Mouse (Mus musculus) intestine, embryonic 14.5 days (tissue): ENCODE data around the gene Mrvi1. TPM values are rescaled to one million over a fixed set of nuclear protein-coding genes. Genes with fewer than 3 reads are reported as not detected.
"Not testable (repeated sequence)": the region's sequence is repeated elsewhere in the genome, so short reads cannot be mapped to it uniquely, and the experiment has no call there.

Experiments used
- ATAC-seq: fragments of 200-750 bp; cut with Nextera tagmentation; replicated peaks from 2 replicates; pipeline ENCODE4 v1.8.0; 2017; ENCODE audit warnings: low read depth, moderate number of reproducible peaks, moderate TSS enrichment, moderate library complexity; ENCODE audit not compliant: low FRiP score, low TSS enrichment
- DNase-seq: peaks from one replicate; pipeline ENCODE4 v3.0.0-alpha.2; 2018; ENCODE audit warnings: low spot score
- H3K27ac ChIP-seq: fragments of 300-500 bp; sonication (generic); 2 replicates; pipeline ENCODE4 v1.5.1; 2014; ENCODE audit warnings: low read depth, mild to moderate bottlenecking, control low read depth
- H3K27me3 ChIP-seq: fragments of 300-500 bp; sonication (generic); replicated peaks from 2 replicates; pipeline ENCODE4 v1.6.1; 2014; ENCODE audit warnings: low read length, control low read depth; ENCODE audit not compliant: control insufficient read depth, insufficient read depth
- H3K36me3 ChIP-seq: fragments of 300-500 bp; sonication (generic); 2 replicates; pipeline ENCODE4 v1.6.1; 2014; ENCODE audit warnings: low read length, control low read depth; ENCODE audit not compliant: control insufficient read depth, insufficient read depth
- H3K4me1 ChIP-seq: fragments of 300-500 bp; sonication (generic); replicated peaks from 2 replicates; pipeline ENCODE4 v1.6.1; 2014; ENCODE audit warnings: low read length, control low read depth, mixed read lengths; ENCODE audit not compliant: control insufficient read depth, insufficient read depth
- H3K4me2 ChIP-seq: fragments of 300-500 bp; sonication (generic); 2 replicates; pipeline ENCODE4 v1.6.1; 2014; ENCODE audit warnings: low read length
- H3K4me3 ChIP-seq: fragments of 300-500 bp; sonication (generic); 2 replicates; pipeline ENCODE4 v1.5.1; 2014; ENCODE audit warnings: low read depth, low read length, control low read depth, mixed read lengths
- H3K9ac ChIP-seq: fragments of 300-500 bp; sonication (generic); 2 replicates; pipeline ENCODE4 v1.6.1; 2014; ENCODE audit warnings: mild to moderate bottlenecking, low read length
- H3K9me3 ChIP-seq: fragments of 300-500 bp; sonication (generic); 2 replicates; pipeline ENCODE4 v1.6.1; 2016; ENCODE audit warnings: low read length, control low read depth; ENCODE audit not compliant: control insufficient read depth
- WGBS: fragments of 180-500 bp; shearing (Covaris S2); extraction: QIAGEN DNeasy Blood & Tissue Kit; methylation state at CpG from one replicate; pipeline ENCODE4 v1.1.7; 2014; 5-methylcytosine and 5-hydroxymethylcytosine counted together
- polyA plus RNA-seq: library from polyadenylated mRNA; unstranded; fragments of >200 nt; fragmentation: Nextera tagmentation; extraction: Ambion mirVana; gene quantifications from 2 replicates; pipeline ENCODE4 v1.2.1, GENCODE M21; 2014

The Mrvi1 gene
- polyA plus RNA-seq, 1 experiment from 2014 or later = 33.1 TPM

- ATAC-seq = 0 out of 2 replicates have a peak, but pooled peaks have one; percentile 52
- Histone ChIP-seq H3K4me2 (no peak overlapping the region), H3K9ac (no peak overlapping the region), H3K27ac (no peak overlapping the region), H3K27me3 (no peaks in the 10 kb centered on the region), H3K4me3 (no peak overlapping the region), H3K36me3 (peaks cover 9% of the 10 kb centered on the region; the same call in 1 of the 2 replicates), H3K4me1 (peaks cover 9% of the 10 kb centered on the region), H3K9me3 (no peaks in the 10 kb centered on the region)
- DNase-seq = no peak
- WGBS = 55% methylated on average over 3 of the region's 3 CpGs
Observed at GRCm38 (mm10) chr7:110914531-110914930, 67.7 kb downstream of the Mrvi1 start.

GRCm38 (mm10) chr7:110913754-110914153, 68.5 kb downstream of the Mrvi1 start:
- Histone ChIP-seq H3K27ac (no peak overlapping the region), H3K27me3 (no peaks in the 10 kb centered on the region), H3K9ac (no peak overlapping the region), H3K4me2 (no peak overlapping the region), H3K4me3 (no peak overlapping the region), H3K9me3 (no peaks in the 10 kb centered on the region), H3K36me3 (peaks cover 9% of the 10 kb centered on the region; the same call in 1 of the 2 replicates), H3K4me1 (peaks cover 8% of the 10 kb centered on the region)
- ATAC-seq = no peak
- 94% methylated on average over 4 of the region's 4 CpGs for WGBS
- DNase-seq = no peak

GRCm38 (mm10) chr7:110908209-110909144, 73.8 kb downstream of the Mrvi1 start:
- H3K27ac ChIP-seq = no peak overlapping the region
- no peaks in the 10 kb centered on the region for H3K9me3 ChIP-seq
- no peaks in the 10 kb centered on the region for H3K27me3 ChIP-seq
- H3K4me2 ChIP-seq = no peak overlapping the region
- ATAC-seq (no peak), DNase-seq (no peak)
- 76% methylated on average over 8 of the region's 8 CpGs for WGBS
- no peak overlapping the region for H3K4me3 ChIP-seq
- H3K36me3 ChIP-seq = peaks cover 31% of the 10 kb centered on the region
- no peak overlapping the region for H3K9ac ChIP-seq
- H3K4me1 ChIP-seq = no peaks in the 10 kb centered on the region

GRCm38 (mm10) chr7:110906566-110906965, 75.7 kb downstream of the Mrvi1 start:
- Histone ChIP-seq H3K9ac (no peak overlapping the region), H3K9me3 (no peaks in the 10 kb centered on the region), H3K27ac (no peak overlapping the region), H3K27me3 (no peaks in the 10 kb centered on the region), H3K4me3 (no peak overlapping the region), H3K36me3 (peaks cover 43% of the 10 kb centered on the region), H3K4me1 (no peaks in the 10 kb centered on the region), H3K4me2 (no peak overlapping the region)
- ATAC-seq (no peak), DNase-seq (no peak)
- WGBS = 73% methylated on average over 2 of the region's 2 CpGs

- no peak for DNase-seq
- Histone ChIP-seq H3K4me2 (no peak overlapping the region), H3K9ac (no peak overlapping the region), H3K36me3 (peaks cover 61% of the 10 kb centered on the region), H3K27ac (no peak overlapping the region), H3K9me3 (no peaks in the 10 kb centered on the region), H3K4me1 (no peaks in the 10 kb centered on the region), H3K27me3 (no peaks in the 10 kb centered on the region), H3K4me3 (no peak overlapping the region)
- 64% methylated on average over 7 of the region's 7 CpGs for WGBS
- no peak for ATAC-seq
Observed at GRCm38 (mm10) chr7:110903226-110903625, 79.0 kb downstream of the Mrvi1 start.

- no peak overlapping the region for H3K9ac ChIP-seq
- no peak for ATAC-seq
- H3K4me1 ChIP-seq = peaks cover 25% of the 10 kb centered on the region
- no peak overlapping the region for H3K4me3 ChIP-seq
- H3K27me3 ChIP-seq = no peaks in the 10 kb centered on the region
- no peak for DNase-seq
- WGBS = 89% methylated on average over 8 of the region's 8 CpGs
- no peak overlapping the region for H3K27ac ChIP-seq
- H3K36me3 ChIP-seq = peaks cover 31% of the 10 kb centered on the region
- no peaks in the 10 kb centered on the region for H3K9me3 ChIP-seq
- no peak overlapping the region for H3K4me2 ChIP-seq
Observed at GRCm38 (mm10) chr7:110897202-110897601, 85.1 kb downstream of the Mrvi1 start.

GRCm38 (mm10) chr7:110896453-110896852, 85.8 kb downstream of the Mrvi1 start:
- no peak for DNase-seq
- Histone ChIP-seq H3K9me3 (no peaks in the 10 kb centered on the region), H3K9ac (no peak overlapping the region), H3K27me3 (no peaks in the 10 kb centered on the region), H3K27ac (no peak overlapping the region), H3K4me3 (no peak overlapping the region), H3K4me2 (no peak overlapping the region), H3K4me1 (peaks cover 25% of the 10 kb centered on the region), H3K36me3 (peaks cover 24% of the 10 kb centered on the region)
- WGBS = 91% methylated on average over 7 of the region's 7 CpGs
- no peak for ATAC-seq

GRCm38 (mm10) chr7:110895772-110896171, 86.5 kb downstream of the Mrvi1 start:
- 86% methylated on average over 10 of the region's 10 CpGs for whole genome bisulfite sequencing
- DNase-seq, H3K27me3 ChIP-seq, H3K9ac ChIP-seq, ATAC-seq, H3K9me3 ChIP-seq, H3K4me3 ChIP-seq, H3K4me2 ChIP-seq, H3K27ac ChIP-seq: not testable (repeated sequence)
- peaks cover 29% of the 10 kb centered on the region for H3K4me1 ChIP-seq
- peaks cover 20% of the 10 kb centered on the region for H3K36me3 ChIP-seq

GRCm38 (mm10) chr7:110894673-110895072, 87.6 kb downstream of the Mrvi1 start:
- 65% methylated on average over 9 of the region's 9 CpGs for WGBS
- H3K4me1 ChIP-seq = peaks cover 29% of the 10 kb centered on the region
- no peak for ATAC-seq
- H3K27me3 ChIP-seq = no peaks in the 10 kb centered on the region
- no peak overlapping the region for H3K9ac ChIP-seq
- H3K4me3 ChIP-seq = no peak overlapping the region
- H3K4me2 ChIP-seq = no peak overlapping the region
- peak overlapping the region; percentile 86 for H3K27ac ChIP-seq
- H3K36me3 ChIP-seq = peaks cover 12% of the 10 kb centered on the region
- no peak for DNase-seq
- H3K9me3 ChIP-seq = no peaks in the 10 kb centered on the region
